Mouse (Mus musculus) regulatory T cell (primary cell): ENCODE results near the gene Rsph9.

Experiments used
- in situ Hi-C: fragments of 300-600 bp; cut with MboI, MseI; formaldehyde crosslinking; loops from one replicate; pipeline ENCODE4 v1.15.1; 2025; ENCODE audit warnings: high pct_unique_total_duplicates

The Rsph9 gene

DNA sequence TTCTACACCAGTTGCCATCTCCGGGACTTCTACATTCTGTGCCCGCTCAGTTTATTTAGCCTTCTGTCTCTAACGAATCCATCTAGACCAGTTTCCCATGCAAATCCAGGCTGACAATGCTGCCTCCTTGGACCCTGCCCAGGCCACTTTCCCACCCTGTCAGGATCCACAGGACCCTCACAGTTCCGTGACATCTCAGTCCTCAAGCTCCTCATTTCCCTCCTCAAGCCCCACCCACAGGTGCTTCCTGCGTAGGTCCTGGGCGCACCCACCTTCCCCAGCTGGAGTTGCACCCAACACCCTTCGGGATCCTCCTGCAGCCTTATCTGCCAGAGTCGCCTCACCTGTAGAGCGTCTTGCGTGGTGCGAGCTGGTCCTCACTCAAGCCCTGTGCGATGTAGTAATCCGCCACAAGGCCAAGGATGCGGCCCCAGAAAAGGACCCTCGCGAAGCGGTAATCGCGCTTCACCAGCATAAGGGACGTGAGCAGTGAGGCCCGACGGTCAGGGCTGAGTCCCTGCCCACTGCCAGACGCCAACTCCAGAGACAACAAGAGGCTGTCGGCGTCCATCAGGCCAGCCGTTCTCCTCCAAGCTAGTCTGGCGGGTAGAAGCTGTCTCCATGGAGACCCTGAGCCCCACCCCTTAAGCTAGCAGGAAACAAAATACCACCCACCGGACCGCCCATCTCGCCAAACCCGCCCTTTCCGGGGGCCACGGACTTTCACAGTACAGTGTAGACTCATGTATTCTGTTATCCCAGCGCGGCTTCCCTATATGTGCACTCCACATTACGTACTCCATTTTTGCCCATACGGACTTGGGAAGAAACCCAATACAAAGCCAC is at the start of gene Rsph9:
TSS of gene Rsph9 (minus strand) at position 639 of the 846 bp plus-strand sequence.
- in situ Hi-C loops = no loop called here

DNA sequence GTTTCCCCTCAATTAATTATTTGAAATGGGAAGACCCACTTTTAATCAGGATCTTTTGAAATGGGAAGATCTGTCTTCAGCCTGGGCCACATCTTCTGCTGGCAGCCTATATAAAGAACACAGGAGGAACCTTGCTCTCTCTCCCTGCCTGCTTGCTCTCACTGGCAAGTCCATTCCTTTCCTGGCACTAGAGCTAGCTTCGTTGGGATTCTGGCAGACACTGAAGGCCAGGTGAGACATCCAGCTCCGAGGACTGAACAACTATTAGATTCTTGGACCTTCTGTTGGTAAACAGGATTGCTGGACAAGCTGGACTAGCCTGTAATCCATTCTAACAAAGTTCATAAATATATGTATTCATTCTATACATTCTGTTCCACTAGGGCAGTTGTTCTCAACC is 44.8 kb upstream of the Rsph9 start:
- in situ Hi-C loops = no loop called here

DNA sequence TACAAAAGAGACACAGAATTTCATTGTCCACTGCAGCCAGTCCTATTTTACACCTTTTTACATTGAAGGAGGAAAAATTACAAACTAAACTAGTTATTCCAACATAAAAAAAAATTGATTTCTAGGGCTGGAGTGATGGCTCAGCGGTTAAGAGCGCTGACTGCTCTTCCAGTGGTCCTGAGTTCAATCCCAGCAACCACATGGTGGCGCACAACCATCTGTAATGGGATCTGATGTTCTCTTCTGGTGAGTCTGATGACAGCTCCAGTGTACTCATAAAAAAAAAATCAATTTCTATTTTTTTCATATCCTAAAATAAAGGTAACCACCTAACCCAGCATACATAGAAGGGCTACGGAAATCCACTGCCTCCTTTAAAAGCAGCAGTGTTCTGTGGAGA is 38.3 kb upstream of the Rsph9 start:
- in situ Hi-C loops = no loop called here

DNA sequence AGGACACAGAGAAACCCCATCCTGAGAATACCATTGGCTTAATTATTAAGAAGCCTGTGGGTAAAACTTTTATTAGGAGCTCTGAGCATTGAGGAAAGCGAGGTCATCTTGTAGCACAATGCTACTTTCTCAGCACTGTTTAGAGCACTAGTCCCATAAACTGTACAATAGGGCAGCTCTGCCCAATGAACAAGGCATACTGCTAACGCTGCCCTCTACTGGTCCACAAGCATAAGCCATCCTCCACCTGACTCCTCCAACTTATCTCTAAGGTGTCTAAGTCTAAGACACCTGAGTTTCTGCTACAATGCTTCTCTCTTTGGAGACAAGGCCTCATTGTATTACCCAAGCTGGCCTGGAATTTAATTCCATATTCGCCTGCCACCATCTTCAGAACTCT is 26.5 kb upstream of the Rsph9 start:
- in situ Hi-C loops = no loop called here

DNA sequence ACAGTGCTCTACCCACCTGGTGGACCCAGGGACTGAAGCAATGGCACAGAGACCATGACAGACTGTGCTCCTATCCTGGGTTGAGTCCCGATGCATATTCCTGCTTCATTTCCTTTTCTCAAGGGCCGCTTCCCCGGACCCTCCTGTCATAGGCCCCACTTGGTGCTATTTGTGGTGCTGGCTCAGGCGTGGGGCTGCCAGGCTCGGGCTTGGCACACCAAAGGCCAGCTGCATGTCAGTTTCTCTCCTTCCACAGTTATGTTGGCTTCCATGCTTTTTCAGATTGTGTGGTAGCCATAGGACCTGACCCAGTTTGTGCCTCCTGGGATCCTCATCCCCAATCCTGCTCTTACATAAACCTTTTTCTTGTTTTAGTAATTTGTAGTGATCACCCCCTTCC is 24.8 kb upstream of the Rsph9 start:
- in situ Hi-C loops = no loop called here

DNA sequence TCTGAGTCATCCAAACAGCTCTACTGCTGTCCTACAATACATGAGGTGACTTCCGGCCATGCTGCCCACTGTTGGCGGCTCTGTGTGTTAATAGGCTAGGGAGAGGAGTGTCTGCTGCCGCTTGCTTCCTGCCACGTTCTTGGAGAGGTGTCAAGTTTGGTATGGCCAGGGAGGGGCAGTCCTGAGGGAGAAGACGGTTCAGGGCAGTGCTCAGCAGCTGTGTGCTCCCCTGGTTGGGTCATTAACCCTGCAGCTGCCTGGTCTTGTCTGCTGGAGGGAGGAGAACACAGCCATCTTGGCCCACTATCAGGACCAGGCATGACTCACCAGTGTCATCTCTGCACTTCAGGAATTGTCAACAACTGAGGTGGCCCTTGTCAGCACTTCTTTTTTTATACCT is 24.3 kb upstream of the Rsph9 start:
- in situ Hi-C loops = no loop called here

DNA sequence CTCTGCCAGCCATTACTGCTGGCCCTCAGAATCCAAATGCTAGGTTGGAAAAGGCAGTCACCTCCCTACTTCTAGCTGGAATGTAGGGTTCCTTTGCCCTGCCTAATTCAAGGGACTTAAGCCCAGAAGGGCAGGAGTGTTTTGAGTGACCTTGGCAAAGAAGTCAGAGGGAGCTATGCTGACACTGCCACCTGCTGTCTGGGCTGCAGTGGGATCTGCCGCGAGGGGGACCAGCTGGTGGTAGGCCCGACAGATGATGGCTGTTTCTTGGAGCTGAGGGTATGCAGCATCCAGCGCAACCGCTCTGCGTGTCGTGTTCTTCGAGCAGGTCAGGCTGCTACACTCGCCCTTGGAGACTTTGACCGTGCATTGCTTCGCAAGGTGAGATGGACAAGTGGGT is 23.0 kb upstream of the Rsph9 start:
- in situ Hi-C loops = no loop called here

DNA sequence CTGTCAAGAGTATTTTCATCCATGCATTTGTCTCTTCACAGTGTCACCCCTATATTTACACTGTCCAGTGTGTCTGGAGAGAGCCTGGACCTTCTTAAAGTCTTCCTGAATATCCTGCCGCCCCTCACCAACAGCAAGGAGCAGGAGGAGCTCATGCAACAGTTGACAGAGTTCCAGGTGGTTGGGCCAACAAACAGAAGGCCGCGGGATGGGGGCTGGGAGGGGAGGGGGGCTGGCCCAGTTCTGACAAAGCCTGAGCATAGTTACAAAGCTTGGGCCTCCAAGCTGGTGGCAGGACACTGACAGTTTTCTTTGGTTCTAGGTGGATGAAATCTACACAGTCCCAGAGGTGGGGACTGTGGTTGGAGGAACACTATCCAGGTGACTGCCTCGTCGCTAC is 22.3 kb upstream of the Rsph9 start:
- in situ Hi-C loops = no loop called here

DNA sequence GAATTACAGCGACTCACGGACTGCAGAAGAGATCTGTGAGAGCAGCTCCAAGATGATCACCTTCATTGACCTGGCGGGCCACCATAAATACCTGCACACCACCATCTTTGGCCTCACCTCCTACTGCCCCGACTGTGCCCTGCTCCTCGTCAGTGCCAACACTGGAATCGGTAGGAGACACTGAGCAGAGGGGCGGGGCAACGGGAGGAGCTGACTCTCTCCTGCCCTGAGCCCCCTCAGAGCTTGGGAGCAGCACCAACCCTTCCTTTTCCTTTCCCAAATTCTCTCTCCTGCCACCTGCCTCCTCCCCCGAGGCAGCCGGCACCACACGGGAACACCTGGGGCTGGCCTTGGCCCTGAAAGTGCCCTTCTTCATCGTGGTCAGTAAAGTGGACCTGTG is 21.4 kb upstream of the Rsph9 start:
- in situ Hi-C loops = no loop called here

DNA sequence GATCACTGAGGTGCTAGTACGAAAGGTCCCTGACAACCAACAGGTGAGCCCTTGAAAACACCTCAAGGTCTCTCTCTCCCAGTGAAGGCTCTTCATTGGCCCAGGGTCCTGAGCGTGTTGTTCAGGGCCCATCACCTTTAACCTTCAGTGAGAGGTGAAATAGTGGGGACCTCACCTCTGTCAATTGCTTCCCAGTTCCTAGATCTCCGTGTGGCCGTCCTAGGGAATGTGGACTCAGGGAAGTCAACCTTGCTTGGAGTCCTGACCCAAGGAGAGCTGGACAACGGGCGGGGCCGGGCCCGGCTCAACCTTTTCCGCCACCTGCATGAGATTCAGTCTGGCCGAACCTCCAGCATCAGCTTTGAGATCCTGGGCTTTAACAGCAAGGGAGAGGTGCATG is 20.8 kb upstream of the Rsph9 start:
- in situ Hi-C loops = no loop called here

DNA sequence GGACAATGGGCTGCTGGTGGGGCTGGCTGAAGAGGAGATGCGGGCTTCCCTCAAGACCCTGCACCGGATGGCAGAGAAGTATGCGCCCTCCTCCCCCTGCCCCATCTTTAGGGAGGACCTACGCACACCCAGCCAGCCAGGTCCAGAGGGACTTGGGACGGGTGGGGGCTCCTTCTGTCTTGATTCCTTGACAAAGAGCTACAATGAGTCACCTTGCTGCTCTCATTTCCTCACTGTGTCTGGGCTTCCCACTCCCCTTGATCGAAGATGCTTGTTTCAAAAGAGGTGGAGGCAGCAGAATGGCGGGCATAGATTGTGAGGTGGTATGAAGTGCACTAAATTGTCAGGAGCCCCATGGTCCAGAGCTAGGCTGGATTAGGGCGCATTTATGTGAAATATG is 20.3 kb upstream of the Rsph9 start:
- in situ Hi-C loops = no loop called here

DNA sequence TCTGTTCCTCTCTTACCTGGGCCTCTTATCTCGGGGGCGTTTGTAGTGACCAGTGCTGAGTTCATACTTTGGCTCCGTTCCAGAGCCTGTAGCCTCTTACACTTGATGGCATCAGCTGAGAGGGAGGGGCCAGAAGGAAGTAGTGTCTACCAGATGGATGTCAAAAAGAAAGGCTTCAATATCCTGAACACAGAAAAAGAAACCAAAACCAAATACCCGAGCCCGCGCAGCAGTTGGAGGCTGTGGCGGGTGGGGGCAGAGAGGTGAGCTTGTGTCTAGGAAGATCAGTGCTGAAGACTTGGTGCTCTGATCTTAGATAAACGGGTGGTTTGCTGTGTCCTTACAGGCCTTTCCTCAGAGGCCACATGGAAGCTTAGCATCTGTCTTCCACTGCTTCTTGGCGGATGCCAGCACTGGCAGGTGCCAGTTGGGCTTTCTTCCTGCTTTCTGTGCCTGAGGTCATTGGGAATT is 19.0 kb upstream of the Rsph9 start:
- in situ Hi-C loops = no loop called here

DNA sequence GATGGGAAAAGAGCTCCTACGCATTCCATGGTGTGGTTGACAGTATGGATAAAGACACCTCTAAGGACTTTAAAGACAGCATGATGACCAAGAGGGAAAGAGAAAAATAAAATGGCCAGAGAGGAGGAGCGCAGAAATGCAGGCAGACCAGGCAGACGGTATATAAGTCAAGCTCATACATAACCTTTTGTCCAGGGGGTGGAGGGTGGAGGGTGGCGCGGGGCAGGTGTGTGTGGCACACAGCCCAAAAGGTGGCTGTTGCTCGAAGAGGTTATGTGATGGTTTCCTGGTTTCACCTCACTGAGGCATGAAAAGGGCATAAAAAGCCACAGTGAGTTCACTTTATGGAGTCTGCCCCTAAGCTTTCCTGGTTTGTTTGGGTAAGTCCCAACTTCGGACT is 18.5 kb upstream of the Rsph9 start:
- in situ Hi-C loops = no loop called here

DNA sequence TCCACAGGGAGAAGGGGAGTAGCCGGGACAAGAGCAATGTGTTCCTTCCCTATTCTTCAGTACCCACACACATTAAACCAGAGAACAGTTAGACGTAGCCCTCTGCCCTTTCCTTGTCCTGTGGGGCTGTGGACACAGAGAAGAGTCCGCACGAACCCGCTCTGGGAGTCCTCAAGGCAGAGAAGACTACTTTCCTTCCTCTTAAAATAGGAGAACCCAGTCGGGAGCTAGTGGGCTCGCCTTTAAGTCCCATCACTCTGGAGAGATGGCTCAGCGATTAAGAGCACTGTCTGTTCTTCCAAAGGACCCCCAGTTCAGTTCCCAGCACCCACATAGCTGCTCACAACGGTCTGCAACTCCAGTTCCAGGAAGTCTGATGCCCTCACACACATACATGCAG is 17.7 kb upstream of the Rsph9 start:
- in situ Hi-C loops = no loop called here

DNA sequence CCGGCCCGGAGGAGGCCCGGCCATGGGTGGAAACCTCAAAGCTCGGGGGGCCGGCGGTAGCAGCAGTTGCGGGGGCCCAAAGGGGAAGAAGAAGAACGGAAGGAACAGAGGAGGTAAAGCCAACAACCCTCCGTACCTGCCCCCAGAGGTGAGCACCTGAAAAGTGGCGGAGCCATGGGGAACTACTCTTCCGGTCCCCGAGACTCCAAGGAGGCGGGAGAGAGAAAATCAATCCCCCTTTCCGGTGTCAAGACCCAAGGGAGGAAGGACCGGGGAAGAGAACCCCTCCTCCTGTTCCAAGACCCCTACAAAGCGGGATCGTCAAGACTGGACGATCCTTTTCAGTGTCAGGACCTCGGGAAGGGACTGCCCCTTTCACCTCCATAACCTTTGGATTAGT is 17.2 kb upstream of the Rsph9 start:
- in situ Hi-C loops = no loop called here

DNA sequence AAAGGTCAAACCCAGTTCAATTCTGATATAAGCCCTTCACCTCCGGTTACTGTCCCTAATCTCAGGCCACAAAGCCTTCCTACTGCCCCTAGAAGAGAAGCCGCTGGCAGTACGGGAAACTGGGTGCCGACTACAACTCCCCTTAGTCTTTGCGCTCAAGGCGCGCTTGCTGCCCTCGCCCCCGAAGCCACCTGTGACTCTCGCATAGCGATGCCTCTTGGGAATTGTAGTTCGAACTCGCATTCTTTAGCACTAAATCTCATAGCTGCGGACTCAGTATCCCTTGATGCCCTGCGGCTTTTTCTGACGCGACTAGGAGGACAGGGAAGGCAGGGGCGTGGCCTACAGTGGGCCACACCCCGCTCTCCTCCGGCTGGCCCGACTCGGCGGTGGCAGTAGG is 16.7 kb upstream of the Rsph9 start, which contains the start of gene Gtpbp2:
TSS of gene Gtpbp2 (plus strand) at position 347 of the 400 bp plus-strand sequence.
- in situ Hi-C loops = no loop called here

DNA sequence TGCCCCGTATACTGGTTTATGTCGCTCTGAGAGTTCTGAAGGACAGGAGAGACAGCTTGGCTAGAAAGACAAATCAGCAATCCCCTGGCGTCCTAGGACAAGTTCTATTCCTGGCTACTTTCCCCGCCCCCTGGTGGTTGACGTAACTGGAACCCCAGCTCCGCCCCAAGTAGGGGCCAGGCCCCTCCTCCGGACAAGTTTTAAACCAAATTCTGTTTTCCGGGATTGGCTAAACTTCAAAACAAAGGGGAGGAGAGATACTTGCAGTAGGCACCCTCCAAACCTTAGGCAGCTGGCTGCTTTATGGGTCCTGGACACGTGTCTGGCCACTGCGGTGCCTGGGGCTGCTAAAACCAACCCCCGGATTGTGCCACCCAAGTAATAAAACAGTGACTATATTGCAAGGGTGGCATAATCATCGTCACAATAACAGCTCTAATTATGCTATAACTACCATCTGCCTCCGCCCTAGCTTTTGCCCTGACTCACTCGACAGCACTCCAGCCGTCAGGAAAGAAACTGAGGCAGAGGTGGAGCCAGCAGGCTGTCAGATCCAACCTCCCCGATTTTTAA is 16.2 kb upstream of the Rsph9 start:
- in situ Hi-C loops = no loop called here

DNA sequence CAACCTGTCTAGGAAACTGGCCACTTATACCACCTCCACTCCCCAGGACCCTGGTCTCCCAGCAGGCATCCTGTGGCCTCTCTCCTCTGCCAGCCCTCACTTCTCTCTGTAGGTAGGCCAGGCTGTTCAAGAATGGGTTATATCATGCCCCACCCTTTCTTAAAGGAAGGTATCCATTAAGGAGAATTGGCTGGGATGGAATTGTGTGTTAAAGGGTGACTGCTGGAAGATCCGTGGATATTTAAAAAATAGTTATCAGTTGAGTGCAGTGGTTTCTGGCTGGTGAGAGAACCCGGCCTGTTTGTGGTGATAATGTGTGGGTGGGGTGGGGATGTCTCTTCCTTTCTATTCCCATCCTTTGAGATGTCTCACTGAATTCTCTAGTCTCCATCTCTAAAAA is 15.2 kb upstream of the Rsph9 start:
- in situ Hi-C loops = no loop called here

DNA sequence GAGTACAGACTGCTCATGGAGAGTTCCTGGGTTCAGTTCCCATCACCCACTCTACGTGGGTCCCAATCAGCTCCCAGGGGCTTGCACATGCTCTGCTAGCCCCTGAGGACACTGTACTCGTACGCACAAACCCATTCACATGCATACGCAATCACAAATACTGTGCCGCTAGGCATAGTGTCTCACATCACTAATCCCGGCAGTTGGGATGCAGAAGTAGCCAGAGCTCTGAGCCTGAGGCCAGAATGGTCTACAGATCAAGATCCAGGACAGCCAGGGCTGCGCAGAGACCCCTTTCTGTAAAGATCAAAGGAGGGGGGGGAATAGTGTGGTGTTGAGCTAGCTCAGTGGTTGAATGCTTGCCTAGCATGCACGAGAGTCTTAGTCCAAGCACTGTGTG is 13.1 kb upstream of the Rsph9 start:
- in situ Hi-C loops = no loop called here

DNA sequence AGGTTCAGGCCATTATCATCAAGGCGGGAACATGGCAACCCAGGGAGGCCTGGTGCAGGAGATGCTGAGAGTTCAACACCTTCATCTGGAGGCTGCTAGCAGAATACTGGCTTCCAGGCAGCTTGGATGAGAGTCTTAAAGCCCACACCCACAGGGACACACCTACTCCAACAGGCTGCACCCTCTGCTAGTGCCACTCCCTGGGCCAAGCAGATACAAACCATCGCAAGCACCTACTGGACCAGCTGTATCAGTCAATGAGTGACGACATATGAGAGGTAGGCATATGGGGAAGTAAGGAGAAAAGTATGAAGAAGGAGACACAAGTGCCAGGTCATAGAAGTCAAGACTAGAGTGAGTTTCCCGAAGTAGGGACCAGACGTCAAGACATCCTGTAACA is 12.7 kb upstream of the Rsph9 start:
- in situ Hi-C loops = no loop called here

DNA sequence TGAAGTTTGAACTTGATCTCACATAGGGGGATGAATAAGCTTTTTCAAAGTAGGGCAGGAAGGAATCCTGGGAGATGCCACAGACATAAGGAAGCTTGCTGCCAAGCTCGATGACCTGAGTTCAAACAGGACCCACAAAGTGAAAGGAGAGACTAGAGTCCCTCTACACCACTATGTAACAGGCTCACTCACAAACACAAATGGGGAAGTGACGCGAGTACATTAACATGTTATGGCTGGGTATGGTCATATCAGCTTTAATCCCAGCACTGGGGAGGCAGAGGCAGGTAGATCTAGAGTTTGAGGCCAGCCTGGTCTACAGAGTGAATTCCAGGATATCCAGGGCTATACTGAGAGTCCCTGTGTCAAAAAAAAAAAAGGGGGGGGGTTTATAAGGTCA is 10.3 kb upstream of the Rsph9 start:
- in situ Hi-C loops = no loop called here

DNA sequence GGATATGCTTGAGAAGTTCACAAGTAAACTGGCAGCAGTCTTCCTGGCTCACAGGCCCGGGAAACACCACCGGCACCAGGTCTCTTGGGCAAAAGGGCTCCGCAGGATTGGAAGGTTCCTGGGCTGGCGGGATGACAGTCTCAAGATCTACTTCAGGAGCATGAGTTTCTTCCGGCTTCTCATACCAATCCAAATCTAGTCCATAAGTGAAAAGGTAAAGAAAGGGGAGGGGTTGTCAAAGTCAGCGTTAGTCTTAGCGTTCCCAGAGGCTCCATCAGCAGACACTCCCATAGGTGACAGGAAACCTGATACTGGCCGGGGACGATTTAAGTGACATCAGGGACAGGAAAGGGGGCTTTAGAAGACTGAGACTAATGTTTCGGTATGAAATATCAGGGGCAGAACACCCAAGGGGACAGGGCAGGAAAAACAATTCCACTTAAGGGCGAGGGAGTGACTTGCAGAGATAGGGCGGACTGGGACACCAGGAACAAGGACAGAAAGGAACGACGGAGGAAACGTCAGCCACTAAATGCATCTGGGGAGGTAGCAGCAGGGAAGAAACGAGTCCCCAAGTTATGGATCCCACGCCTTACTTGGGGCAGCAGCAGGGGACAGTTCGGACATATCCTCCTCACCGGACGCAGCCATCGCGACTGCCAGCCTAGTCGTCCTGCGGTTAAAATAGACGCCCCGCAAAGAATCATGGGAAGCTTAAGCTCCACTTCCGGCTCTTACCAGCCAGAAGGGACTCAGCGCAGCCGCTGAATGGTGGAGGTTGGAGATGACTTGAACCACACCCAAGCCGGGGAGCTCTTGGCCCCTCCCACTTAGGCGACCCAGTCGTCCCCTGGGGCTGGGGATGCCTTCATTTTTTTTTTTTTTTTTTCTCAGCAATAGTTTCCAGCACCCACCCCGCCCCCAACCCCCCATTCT is 9.1 kb upstream of the Rsph9 start, which contains the start of gene Mad2l1bp:
TSS of gene Mad2l1bp (minus strand) at position 707 of the 936 bp plus-strand sequence.
- in situ Hi-C loops = no loop called here
